Mouse (Mus musculus): Measurements from ENCODE around the gene Macrod2.

The Macrod2 gene

GRCm38 (mm10) chr2:141056685-141057454 is 661.8 kb downstream of the Macrod2 start:
- DNase-seq (ENCODE audit: low spot score in 2 of 2): no peak

GRCm38 (mm10) chr2:141057455-141057833 is 662.3 kb downstream of the Macrod2 start:
- no peak for DNase-seq (ENCODE audit: low spot score in 2 of 2)

- no peak for DNase-seq (ENCODE audit: low spot score in 2 of 2)
These were observed 679.1 kb downstream of the Macrod2 start for GRCm38 (mm10) chr2:141073981-141074855.

GRCm38 (mm10) chr2:141078221-141078620 is 683.1 kb downstream of the Macrod2 start:
- DNase-seq (ENCODE audit: low spot score in 2 of 2): no peak

- no peak for DNase-seq (ENCODE audit: low spot score in 2 of 2)
These were observed 696.2 kb downstream of the Macrod2 start for GRCm38 (mm10) chr2:141091320-141091719.

GRCm38 (mm10) chr2:141117579-141117978 is 722.5 kb downstream of the Macrod2 start:
- no peak for DNase-seq (ENCODE audit: low spot score in 2 of 2)

- DNase-seq (ENCODE audit: low spot score in 2 of 2): no peak
These were observed 728.8 kb downstream of the Macrod2 start for GRCm38 (mm10) chr2:141123875-141124274.

- DNase-seq (ENCODE audit: low spot score in 2 of 2): no peak
These were observed 730.5 kb downstream of the Macrod2 start for GRCm38 (mm10) chr2:141125638-141126037.

- no peak for DNase-seq (ENCODE audit: low spot score in 2 of 2)
These were observed 747.2 kb downstream of the Macrod2 start for GRCm38 (mm10) chr2:141142266-141142665.

GRCm38 (mm10) chr2:141152011-141152772 is 757.1 kb downstream of the Macrod2 start:
- no peak for DNase-seq (ENCODE audit: low spot score in 2 of 2)

- DNase-seq (ENCODE audit: low spot score in 2 of 2): no peak
These were observed 760.9 kb downstream of the Macrod2 start for GRCm38 (mm10) chr2:141155972-141156371.

GRCm38 (mm10) chr2:141156979-141157593 is 762.0 kb downstream of the Macrod2 start:
- no peak for DNase-seq (ENCODE audit: low spot score in 2 of 2)

GRCm38 (mm10) chr2:141158161-141158560 is 763.1 kb downstream of the Macrod2 start:
- no peak for DNase-seq (ENCODE audit: low spot score in 2 of 2)

- DNase-seq (ENCODE audit: low spot score in 2 of 2): no peak
These were observed 768.8 kb downstream of the Macrod2 start for GRCm38 (mm10) chr2:141163918-141164317.

- DNase-seq (ENCODE audit: low spot score in 2 of 2): no peak
These were observed 774.5 kb downstream of the Macrod2 start for GRCm38 (mm10) chr2:141169586-141169985.

- no peak for DNase-seq (ENCODE audit: low spot score in 2 of 2)
These were observed 778.1 kb downstream of the Macrod2 start for GRCm38 (mm10) chr2:141173167-141173566.

GRCm38 (mm10) chr2:141173607-141174006 is 778.5 kb downstream of the Macrod2 start:
- no peak for DNase-seq (ENCODE audit: low spot score in 2 of 2)

GRCm38 (mm10) chr2:141180656-141181055 is 785.5 kb downstream of the Macrod2 start:
- DNase-seq (ENCODE audit: low spot score in 2 of 2): no peak

- no peak for DNase-seq (ENCODE audit: low spot score in 2 of 2)
These were observed 787.1 kb downstream of the Macrod2 start for GRCm38 (mm10) chr2:141182034-141182759.

GRCm38 (mm10) chr2:141194476-141194875 is 799.4 kb downstream of the Macrod2 start:
- no peak for DNase-seq (ENCODE audit: low spot score in 2 of 2)

GRCm38 (mm10) chr2:141200481-141200880 is 805.4 kb downstream of the Macrod2 start:
- DNase-seq (ENCODE audit: low spot score in 2 of 2): no peak

Measured in urinary bladder, postnatal 4 days (tissue).